Mouse (Mus musculus) lung, postnatal 0 days (tissue): ENCODE data around the gene BC107364.

ENCODE experiments used
- CTCF ChIP-seq: IDR thresholded peaks from 2 replicates; pipeline ENCODE4 v1.5.1; 2016; ENCODE audit warnings: antibody characterized with exemption, mild to moderate bottlenecking
- EP300 ChIP-seq: IDR thresholded peaks from 2 replicates; pipeline ENCODE4 v1.6.1; 2016; ENCODE audit warnings: antibody characterized with exemption, mild to moderate bottlenecking, control low read depth

DNA sequence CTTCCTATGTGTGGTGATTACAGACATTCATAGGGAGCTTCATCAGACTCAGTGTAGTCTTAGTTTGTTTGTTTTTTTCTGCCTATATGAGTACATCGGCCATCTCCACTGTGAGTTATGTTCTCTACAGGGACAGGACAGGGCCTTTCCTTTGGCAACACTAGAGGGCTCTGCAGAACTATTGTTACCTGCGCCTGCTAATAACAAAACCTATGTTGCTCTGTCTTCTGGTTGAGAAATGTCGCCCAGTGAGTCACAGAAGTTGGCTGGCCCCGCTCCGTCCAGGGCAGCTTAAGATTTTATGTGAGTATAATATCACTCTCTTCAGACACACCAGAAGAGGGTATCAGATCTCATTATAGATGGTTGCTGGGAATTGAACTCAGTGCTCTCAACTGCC is 41.1 kb downstream of the BC107364 start:
- TF ChIP-seq CTCF (0 out of 2 replicates have a peak, but pooled peaks have one; percentile 11), EP300 (no peak)
